ENCODE assay signal across 10 mouse cellular contexts in genomic region chr7:3304298-3304697, GRCm38 (mm10). TPM values are rescaled to one million over a fixed set of nuclear protein-coding genes. Genes with fewer than 3 reads are reported as not detected.
DNase-seq lines count a peak whose midpoint lies in the region; ATAC-seq and TF ChIP-seq lines count a peak whose summit lies in the region.
"Had no signal": no experiment of that assay in that cellular context is flagged by ENCODE, and none has a peak within 500 bp of the region (broad histone marks: within the 10 kb centered on the region; RNA-seq: fewer than 3 reads in every experiment).

No protein-coding gene starts in this region.

- no peak for DNase-seq in heart, postnatal 25 days (ENCODE audit: low spot score)
- peak; percentile 70 for DNase-seq in R1 (ENCODE audit: low read depth, low spot score)
- DNase-seq in spleen, postnatal 14 days (ENCODE audit: low spot score in 2 of 2) = peak; percentile 46 to 66
- DNase-seq in gastrocnemius, adult 2 months = no peak
- DNase-seq in testis, postnatal 14 days (ENCODE audit: low spot score) = no peak

- peaks cover 46% of the 10 kb centered on the region for H3K4me1 ChIP-seq in heart, embryonic 13.5 days
- H3K4me1 ChIP-seq in forebrain, embryonic 16.5 days (replicated peaks; ENCODE audit: control insufficient read depth, insufficient read depth, low read length) = peaks cover 34% of the 10 kb centered on the region

- H3K4me2 ChIP-seq in heart, embryonic 13.5 days = peak overlapping the region; percentile 87
- peak overlapping the region; percentile 78 for H3K4me2 ChIP-seq in forebrain, embryonic 16.5 days (ENCODE audit: low read length)

- TF ChIP-seq CTCF in gastrocnemius, adult 2 months (IDR thresholded peaks at IDR 0.05) = no peak

- intact Hi-C loops in heart, postnatal 25 days (cut with DNase I) = loop anchor here (5.0 kb wide), 2 partner anchors 37 to 82 kb away; no protein-coding TSS in a partner anchor
- intact Hi-C loops in gastrocnemius, adult 2 months (cut with DNase I) = loop anchor here (5.0 kb wide), 1 partner anchor 42 kb away; no protein-coding TSS in a partner anchor

- no peak overlapping the region for H3K9ac ChIP-seq in heart, embryonic 13.5 days
- H3K9ac ChIP-seq in forebrain, embryonic 16.5 days (replicated peaks; ENCODE audit: low read depth, low read length) = peak overlapping the region; percentile 52
- H3K9ac ChIP-seq: embryonic facial prominence, embryonic 15.5 days had no signal

- peak overlapping the region; percentile 52; the same call in 1 of the 2 replicates for H3K4me3 ChIP-seq in heart, embryonic 13.5 days
- H3K4me3 ChIP-seq in forebrain, embryonic 16.5 days (replicated peaks; ENCODE audit: low read length) = peak overlapping the region; percentile 50
- H3K4me3 ChIP-seq in gastrocnemius, adult 2 months = no peak overlapping the region

- no peak for ATAC-seq in heart, embryonic 13.5 days (ENCODE audit: extremely low read depth, insufficient number of reproducible peaks, low FRiP score, low TSS enrichment)
- peak; percentile 32 for ATAC-seq in forebrain, embryonic 16.5 days
- 0 out of 2 replicates have a peak, but pooled peaks have one; percentile 17 for ATAC-seq in megakaryocyte, adult 5-6 weeks (ENCODE audit: poor library complexity, severe bottlenecking)

- H3K27me3 ChIP-seq in heart, embryonic 13.5 days (replicated peaks) = peaks cover 53% of the 10 kb centered on the region
- H3K27me3 ChIP-seq in forebrain, embryonic 16.5 days (replicated peaks; ENCODE audit: control insufficient read depth, insufficient read depth, low read length) = peaks cover 7% of the 10 kb centered on the region

- H3K9me3 ChIP-seq in heart, embryonic 13.5 days = no peaks in the 10 kb centered on the region
- H3K9me3 ChIP-seq in forebrain, embryonic 16.5 days (ENCODE audit: control insufficient read depth, low read length) = no peaks in the 10 kb centered on the region
- H3K9me3 ChIP-seq: embryonic facial prominence, embryonic 15.5 days; G1E had no signal

- H3K27ac ChIP-seq in heart, embryonic 13.5 days (replicated peaks) = no peak overlapping the region
- no peak overlapping the region for H3K27ac ChIP-seq in forebrain, embryonic 16.5 days (ENCODE audit: low read length)
- no peak overlapping the region for H3K27ac ChIP-seq in gastrocnemius, adult 2 months
- H3K27ac ChIP-seq: embryonic facial prominence, embryonic 15.5 days had no signal

- H3K36me3 ChIP-seq in heart, embryonic 13.5 days = peaks cover 14% of the 10 kb centered on the region
- H3K36me3 ChIP-seq in forebrain, embryonic 16.5 days (ENCODE audit: control insufficient read depth, insufficient read depth) = no peaks in the 10 kb centered on the region
- H3K36me3 ChIP-seq: embryonic facial prominence, embryonic 15.5 days; G1E had no signal

- 6% methylated on average over 10 of the region's 10 CpGs for WGBS in heart, embryonic 13.5 days
- 4% methylated on average over 10 of the region's 10 CpGs for WGBS in forebrain, embryonic 16.5 days

RNA-seq across cellular contexts. Expression of gene Prkcg, which starts 15.3 kb away (rescaled TPM):
- polyA plus RNA-seq in heart, embryonic 13.5 days (2015; fragmentation: Nextera tagmentation; extraction: Ambion mirVana) = 0.04 and 0.13 TPM in 2 replicates
- 1 to 10 TPM; 1.3 to 3.1 TPM for total RNA-seq in heart, postnatal 25 days (2021)
- 2.7 and 3.5 TPM in 2 replicates for polyA plus RNA-seq in forebrain, embryonic 16.5 days (2015; fragmentation: Nextera tagmentation; extraction: Ambion mirVana)
- 1.3 and 1.6 TPM in 2 replicates for total RNA-seq in megakaryocyte, adult 5-6 weeks (2015)
- 0.81 and 0.92 TPM in 2 replicates for total RNA-seq in megakaryocyte, adult 5-6 weeks (2017)
- total RNA-seq in gastrocnemius, adult 2 months (2021) = under 1 TPM; 0.78 to 0.84 TPM
- polyA plus RNA-seq: G1E had no signal

RNA-seq across cellular contexts. Expression of gene Myadm, which starts 15.4 kb away (rescaled TPM):
- polyA plus RNA-seq in heart, embryonic 13.5 days (2015; fragmentation: Nextera tagmentation; extraction: Ambion mirVana) = 159 and 162 TPM in 2 replicates
- total RNA-seq in heart, postnatal 25 days (2021) = 100 to 1,000 TPM; 157 to 191 TPM
- 24.3 and 25.4 TPM in 2 replicates for polyA plus RNA-seq in forebrain, embryonic 16.5 days (2015; fragmentation: Nextera tagmentation; extraction: Ambion mirVana)
- total RNA-seq in megakaryocyte, adult 5-6 weeks (2015) = 246 and 261 TPM in 2 replicates
- total RNA-seq in megakaryocyte, adult 5-6 weeks (2017) = 75.7 and 78.5 TPM in 2 replicates
- total RNA-seq in gastrocnemius, adult 2 months (2021) = 10 to 100 TPM; 17.8 to 37.2 TPM
- polyA plus RNA-seq: G1E had no signal

RNA-seq across cellular contexts. Expression of gene Cacng7, which starts 28.5 kb away (rescaled TPM):
- 0.19 and 0.51 TPM in 2 replicates for polyA plus RNA-seq in heart, embryonic 13.5 days (2015; fragmentation: Nextera tagmentation; extraction: Ambion mirVana)
- 1 to 10 TPM; 3.5 to 4.3 TPM for total RNA-seq in heart, postnatal 25 days (2021)
- 2.8 and 4.3 TPM in 2 replicates for polyA plus RNA-seq in forebrain, embryonic 16.5 days (2015; fragmentation: Nextera tagmentation; extraction: Ambion mirVana)
- total RNA-seq in megakaryocyte, adult 5-6 weeks (2015) = not detected in 2 replicates
- not detected in 2 replicates for total RNA-seq in megakaryocyte, adult 5-6 weeks (2017)
- 10 to 100 TPM in 1 of 2 experiments, 1 to 10 TPM in 1; 8.4 to 16.2 TPM for total RNA-seq in gastrocnemius, adult 2 months (2021)
- polyA plus RNA-seq: G1E had no signal

RNA-seq across cellular contexts. Expression of gene Nlrp12, which starts 54.8 kb away (rescaled TPM):
- not detected in 2 replicates for polyA plus RNA-seq in heart, embryonic 13.5 days (2015; fragmentation: Nextera tagmentation; extraction: Ambion mirVana)
- not detected for total RNA-seq in heart, postnatal 25 days (2021)
- polyA plus RNA-seq in forebrain, embryonic 16.5 days (2015; fragmentation: Nextera tagmentation; extraction: Ambion mirVana) = not detected in 2 replicates
- 3.9 and 4.0 TPM in 2 replicates for total RNA-seq in megakaryocyte, adult 5-6 weeks (2015)
- total RNA-seq in megakaryocyte, adult 5-6 weeks (2017) = 7.5 and 7.8 TPM in 2 replicates
- not detected for total RNA-seq in gastrocnemius, adult 2 months (2021)
- polyA plus RNA-seq: embryonic facial prominence, embryonic 15.5 days; G1E had no signal

Comparison
In these comparisons a context has a peak if more than half of its experiments do, and no peak if none do; other contexts are left out.
1. DNase-seq: peak in R1 (single experiment) and spleen, postnatal 14 days (2 of 2); none in heart, postnatal 25 days (single experiment), gastrocnemius, adult 2 months (single experiment) and testis, postnatal 14 days (single experiment).
2. RNA of gene Cacng7, which starts 28.5 kb away (total RNA-seq): 8.4 to 16.2 TPM in gastrocnemius, adult 2 months and 3.5 to 4.3 TPM in heart, postnatal 25 days; not detected in megakaryocyte, adult 5-6 weeks; every median in the first group is over 4 times any median in the second.